Mouse (Mus musculus): Measurements from ENCODE around the gene Hfe2.
"Not testable (repeated sequence)": the region's sequence is repeated elsewhere in the genome, so short reads cannot be mapped to it uniquely, and the experiment has no call there.

The Hfe2 gene

GRCm38 (mm10) chr3:96524914-96525313 lies at the start of gene Hfe2:
Hfe2 (plus strand) TSS chr3:96525172.
- no peak for DNase-seq (ENCODE audit: low spot score in 2 of 2)

GRCm38 (mm10) chr3:96477084-96477483 lies 47.9 kb upstream of the Hfe2 start:
- DNase-seq (ENCODE audit: low spot score in 2 of 2), result no peak

GRCm38 (mm10) chr3:96477558-96477957 lies 47.4 kb upstream of the Hfe2 start:
- DNase-seq (ENCODE audit: low spot score in 2 of 2), result no peak

- DNase-seq (ENCODE audit: low spot score in 2 of 2), result no peak
These were observed 45.7 kb upstream of the Hfe2 start for GRCm38 (mm10) chr3:96479249-96479648.

- no peak for DNase-seq (ENCODE audit: low spot score in 2 of 2)
These were observed 44.2 kb upstream of the Hfe2 start for GRCm38 (mm10) chr3:96480684-96481270.

DNA sequence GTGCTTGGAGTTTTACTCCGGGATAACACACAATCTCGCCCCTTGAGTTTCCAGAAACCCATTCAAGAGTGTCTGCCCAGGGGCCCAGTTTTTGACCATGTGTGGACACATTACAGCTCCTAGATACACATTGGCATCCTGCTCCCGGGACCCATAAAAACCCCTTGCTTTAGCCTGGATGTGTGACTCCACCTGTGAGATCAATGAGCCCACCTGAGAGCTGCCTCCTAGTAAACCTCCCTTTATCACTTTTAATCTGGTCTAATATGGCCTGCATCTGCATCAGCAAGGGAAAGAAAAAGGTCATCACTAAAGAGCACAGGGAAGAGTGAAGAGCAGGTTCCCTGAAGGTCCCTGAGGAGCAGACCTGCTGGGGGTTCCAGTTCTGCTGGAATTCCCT lies 43.1 kb upstream of the Hfe2 start:
- no peak for DNase-seq (ENCODE audit: low spot score in 2 of 2)

GRCm38 (mm10) chr3:96482451-96482850 lies 42.5 kb upstream of the Hfe2 start:
- no peak for DNase-seq (ENCODE audit: low spot score in 2 of 2)

DNA sequence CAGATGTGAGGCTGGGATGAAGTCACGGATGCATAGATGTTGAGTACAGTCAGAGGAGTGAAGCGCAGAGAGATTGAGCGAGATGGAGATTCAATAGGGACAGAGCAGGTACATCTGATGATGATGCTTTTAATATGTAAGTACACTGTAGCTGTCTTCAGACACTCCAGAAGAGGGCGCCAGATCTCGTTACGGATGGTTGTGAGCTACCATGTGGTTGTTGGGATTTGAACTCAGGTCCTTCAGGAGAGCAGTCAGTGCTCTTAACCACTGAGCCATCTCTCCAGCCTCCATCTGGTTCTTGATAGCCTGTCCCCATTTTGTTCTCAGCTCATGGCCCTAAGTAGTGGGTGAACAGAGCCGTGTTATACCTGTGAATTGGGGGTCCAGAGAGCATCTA lies 41.9 kb upstream of the Hfe2 start:
- DNase-seq (ENCODE audit: low spot score in 2 of 2), result not testable (repeated sequence)

DNA sequence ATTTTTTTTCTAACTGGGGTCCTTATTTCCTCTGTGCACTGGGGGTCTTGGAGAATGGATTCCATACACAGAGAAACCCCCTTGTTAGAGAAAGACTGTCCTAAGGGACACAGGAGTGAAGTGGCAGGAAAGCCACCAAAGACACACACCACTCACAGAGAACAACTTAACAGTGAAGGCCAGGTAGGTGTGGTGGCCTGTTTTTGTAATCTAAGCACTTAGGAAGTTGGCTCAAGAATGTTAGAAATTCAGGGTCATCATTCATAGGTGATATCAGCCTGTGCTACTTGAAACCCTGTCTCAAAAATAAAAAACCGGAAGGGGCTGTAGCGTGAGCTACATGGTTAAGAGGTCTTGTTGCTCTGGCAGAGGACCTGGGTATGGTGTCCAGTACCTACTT lies 41.0 kb upstream of the Hfe2 start:
- no peak for DNase-seq (ENCODE audit: low spot score in 2 of 2)

DNA sequence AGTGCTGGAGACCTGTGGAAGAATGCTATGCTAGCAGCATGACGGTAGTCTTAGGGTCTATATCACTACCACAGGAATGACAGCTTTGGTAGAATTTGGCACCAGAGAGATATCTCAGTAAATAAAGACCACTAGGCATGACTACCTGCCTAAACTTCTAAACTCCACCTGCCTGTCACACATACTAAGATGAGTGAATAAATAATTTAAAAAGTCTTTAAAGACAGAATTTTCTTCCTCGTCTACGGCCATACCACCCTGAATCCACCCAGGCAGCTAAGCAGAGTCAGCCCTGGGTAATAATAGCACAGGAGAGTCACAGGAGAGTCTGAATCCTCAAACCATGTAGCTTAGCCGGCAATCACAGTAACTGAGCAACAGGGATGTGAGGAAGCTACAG lies 40.1 kb upstream of the Hfe2 start:
- DNase-seq (ENCODE audit: low spot score in 2 of 2), result no peak

- no peak for DNase-seq (ENCODE audit: low spot score in 2 of 2)
These were observed 39.6 kb upstream of the Hfe2 start for GRCm38 (mm10) chr3:96485361-96485760.

DNA sequence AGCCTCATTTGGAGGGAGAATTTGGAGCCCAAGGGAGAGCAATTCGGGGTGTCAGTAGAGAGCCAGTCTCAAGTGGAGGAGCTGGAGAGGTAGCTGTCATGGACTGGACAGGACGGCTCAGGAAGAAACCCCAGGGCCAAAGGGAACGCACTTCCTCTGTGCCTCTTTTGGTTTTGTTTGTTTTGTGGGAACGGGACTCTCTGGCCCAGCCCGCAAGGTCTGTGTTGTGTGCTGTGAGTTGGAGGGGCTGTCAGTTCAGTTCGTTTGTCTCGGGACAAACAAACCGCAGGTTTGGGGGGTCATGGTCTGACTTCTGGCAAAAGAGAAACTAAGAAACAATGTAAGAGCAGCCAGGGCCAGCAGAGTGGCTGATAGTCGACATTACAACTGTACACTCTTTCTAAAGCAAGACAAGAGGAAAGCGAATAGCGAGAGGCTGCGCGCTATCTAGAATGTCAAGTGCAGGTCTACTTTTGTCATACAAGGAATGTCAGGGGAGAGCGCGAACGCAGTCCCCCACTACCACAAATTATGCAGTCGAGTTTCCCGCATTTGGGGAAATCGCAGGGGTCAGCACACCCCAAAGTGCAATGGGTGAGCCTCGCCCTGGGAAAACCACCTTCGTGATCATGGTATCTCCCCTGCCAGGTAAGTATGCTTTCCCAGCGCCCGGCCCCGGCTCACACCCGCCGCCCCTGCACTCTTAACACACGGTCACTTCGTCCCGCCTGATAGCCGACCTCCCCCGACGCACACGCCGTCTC lies 38.7 kb upstream of the Hfe2 start:
- not testable (repeated sequence) for DNase-seq (ENCODE audit: low spot score in 2 of 2)

DNA sequence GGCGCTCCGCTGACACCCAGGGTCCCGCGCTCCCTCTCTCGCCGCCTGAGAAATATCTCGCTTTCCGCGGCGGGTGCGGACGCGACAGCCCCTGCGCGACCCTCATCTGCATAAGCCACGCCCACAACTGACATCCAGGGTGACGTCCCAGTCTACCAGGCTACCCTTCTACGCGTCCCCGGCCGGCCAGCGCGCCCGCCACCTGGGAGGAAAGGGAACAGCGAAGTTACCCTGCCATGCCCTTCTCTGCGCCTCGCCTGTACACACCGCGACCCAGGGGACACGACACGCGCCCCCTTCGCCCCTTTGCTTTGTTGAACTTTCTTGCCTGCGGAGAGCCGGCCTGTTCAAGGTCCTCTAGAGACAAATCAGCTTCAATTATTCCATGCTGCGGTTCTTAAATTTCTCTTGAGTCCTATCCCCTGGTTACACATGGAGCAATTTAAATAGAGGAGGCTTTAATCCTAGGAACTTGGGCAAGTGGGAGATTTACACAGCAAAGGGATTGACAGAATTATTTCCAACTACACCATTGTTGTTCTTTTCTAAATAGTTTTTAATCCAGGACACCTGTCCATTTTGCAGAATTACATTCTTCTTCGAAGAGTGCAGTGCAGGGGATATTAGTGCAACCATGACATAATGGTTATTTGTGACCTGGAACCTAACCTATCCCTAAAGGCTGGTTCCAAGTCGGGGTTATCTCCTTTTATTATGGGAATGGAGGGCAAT lies 38.0 kb upstream of the Hfe2 start:
- not testable (repeated sequence) for DNase-seq (ENCODE audit: low spot score in 2 of 2)

- peak in 1 of 2 experiments; percentile 25 for DNase-seq (ENCODE audit: low spot score in 2 of 2)
These were observed 37.2 kb upstream of the Hfe2 start for GRCm38 (mm10) chr3:96487596-96488289.

DNA sequence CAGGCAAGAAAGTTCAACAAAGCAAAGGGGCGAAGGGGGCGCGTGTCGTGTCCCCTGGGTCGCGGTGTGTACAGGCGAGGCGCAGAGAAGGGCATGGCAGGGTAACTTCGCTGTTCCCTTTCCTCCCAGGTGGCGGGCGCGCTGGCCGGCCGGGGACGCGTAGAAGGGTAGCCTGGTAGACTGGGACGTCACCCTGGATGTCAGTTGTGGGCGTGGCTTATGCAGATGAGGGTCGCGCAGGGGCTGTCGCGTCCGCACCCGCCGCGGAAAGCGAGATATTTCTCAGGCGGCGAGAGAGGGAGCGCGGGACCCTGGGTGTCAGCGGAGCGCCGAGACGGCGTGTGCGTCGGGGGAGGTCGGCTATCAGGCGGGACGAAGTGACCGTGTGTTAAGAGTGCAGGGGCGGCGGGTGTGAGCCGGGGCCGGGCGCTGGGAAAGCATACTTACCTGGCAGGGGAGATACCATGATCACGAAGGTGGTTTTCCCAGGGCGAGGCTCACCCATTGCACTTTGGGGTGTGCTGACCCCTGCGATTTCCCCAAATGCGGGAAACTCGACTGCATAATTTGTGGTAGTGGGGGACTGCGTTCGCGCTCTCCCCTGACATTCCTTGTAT lies 36.6 kb upstream of the Hfe2 start:
- not testable (repeated sequence) for DNase-seq (ENCODE audit: low spot score in 2 of 2)

DNA sequence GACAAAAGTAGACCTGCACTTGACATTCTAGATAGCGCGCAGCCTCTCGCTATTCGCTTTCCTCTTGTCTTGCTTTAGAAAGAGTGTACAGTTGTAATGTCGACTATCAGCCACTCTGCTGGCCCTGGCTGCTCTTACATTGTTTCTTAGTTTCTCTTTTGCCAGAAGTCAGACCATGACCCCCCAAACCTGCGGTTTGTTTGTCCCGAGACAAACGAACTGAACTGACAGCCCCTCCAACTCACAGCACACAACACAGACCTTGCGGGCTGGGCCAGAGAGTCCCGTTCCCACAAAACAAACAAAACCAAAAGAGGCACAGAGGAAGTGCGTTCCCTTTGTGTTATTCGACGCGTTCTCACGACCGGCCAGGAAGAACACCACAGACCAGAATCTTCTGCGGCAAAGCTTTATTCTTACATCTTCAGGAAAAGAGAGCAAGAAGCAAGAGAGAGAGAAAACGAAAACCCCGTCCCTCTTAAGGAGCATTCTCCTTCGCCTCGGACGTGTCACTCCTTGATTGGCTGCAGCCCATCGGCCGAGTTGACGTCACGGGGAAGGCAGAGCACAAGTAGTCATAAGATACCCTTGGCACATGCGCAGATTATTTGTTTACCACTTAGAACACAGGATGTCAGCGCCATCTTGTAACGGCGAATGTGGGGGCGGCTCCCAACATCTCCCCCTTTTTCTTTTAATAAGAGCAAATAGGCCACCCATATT lies 35.9 kb upstream of the Hfe2 start:
- not testable (repeated sequence) for DNase-seq (ENCODE audit: low spot score in 2 of 2)

DNA sequence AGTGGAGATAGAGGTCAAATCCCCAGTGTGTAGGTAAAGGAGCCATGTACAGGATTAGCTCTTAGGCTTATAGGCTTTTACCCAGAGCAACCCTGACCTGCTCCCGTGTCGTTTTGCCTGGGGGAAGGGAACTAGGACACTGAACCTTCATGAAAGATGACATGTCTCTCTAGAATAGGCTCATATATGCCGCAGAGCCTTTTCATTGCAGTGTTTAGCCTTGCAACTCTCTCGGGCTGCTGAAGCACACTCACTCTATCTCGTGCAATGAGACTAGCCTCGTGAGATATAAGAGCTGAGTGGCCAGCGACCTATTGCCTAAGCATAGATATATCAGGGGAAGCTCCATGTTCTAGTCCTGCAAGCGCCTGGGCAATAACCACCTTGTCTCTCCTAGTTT lies 35.3 kb upstream of the Hfe2 start:
- not testable (repeated sequence) for DNase-seq (ENCODE audit: low spot score in 2 of 2)

DNA sequence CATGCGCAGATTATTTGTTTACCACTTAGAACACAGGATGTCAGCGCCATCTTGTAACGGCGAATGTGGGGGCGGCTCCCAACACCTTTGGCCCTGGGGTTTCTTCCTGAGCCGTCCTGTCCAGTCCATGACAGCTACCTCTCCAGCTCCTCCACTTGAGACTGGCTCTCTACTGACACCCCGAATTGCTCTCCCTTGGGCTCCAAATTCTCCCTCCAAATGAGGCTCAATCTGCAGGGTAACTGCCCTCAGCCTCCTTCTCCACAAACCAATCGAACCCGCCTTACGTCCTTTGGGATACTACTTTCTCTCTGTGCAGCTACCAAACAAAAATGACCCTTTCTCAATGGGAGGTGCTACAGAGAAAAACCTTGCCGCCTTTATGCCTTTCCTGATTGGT lies 30.5 kb upstream of the Hfe2 start:
- not testable (repeated sequence) for DNase-seq (ENCODE audit: low spot score in 2 of 2)

- no peak for DNase-seq (ENCODE audit: low spot score in 2 of 2)
These were observed 30.1 kb upstream of the Hfe2 start for GRCm38 (mm10) chr3:96494912-96495311.

DNA sequence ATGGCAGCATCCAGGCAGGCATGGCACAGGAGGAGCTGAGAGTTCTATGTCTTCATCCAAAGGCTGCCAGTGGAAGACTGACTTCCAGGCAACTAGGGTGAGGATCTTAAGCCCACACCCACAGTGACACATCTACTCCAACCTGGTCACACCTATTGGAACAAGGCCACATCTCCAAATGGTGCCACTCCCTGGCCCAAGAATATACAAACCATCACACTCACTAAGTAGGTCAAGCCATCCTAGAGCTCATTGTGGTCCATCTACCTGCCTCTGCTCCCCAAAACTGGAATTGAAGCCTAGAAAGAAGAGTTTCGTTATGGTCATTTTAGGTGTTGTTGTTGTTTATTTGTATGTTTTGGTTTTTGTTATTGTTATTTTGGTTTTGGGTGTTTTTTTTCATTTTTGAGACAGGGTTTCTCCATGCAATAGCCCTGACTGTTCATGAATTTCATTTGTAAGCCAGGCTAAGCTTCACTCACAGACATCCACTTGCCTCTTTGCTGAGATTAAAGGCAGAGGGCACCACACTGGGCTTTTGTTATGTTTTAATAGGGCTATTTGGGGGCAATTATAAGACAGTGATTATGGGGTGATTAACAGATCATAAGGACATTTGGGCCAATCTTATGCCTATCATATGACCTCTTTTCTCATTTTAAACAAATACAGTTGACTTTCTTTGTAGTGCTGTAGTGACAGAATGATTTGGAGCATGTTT lies 29.3 kb upstream of the Hfe2 start:
- DNase-seq (ENCODE audit: low spot score in 2 of 2), result no peak

All from urinary bladder, adult 18-20 months (tissue).